Mouse (Mus musculus) lung, postnatal 0 days (tissue): ENCODE measurements around the gene Hspg2.
A peak's percentile ranks its signal among the peaks of the same experiment; 100 is the strongest.

Experiments
- CTCF ChIP-seq: IDR thresholded peaks from 2 replicates; pipeline ENCODE4 v1.5.1; 2016; ENCODE audit warnings: antibody characterized with exemption, mild to moderate bottlenecking
- EP300 ChIP-seq: IDR thresholded peaks from 2 replicates; pipeline ENCODE4 v1.6.1; 2016; ENCODE audit warnings: antibody characterized with exemption, mild to moderate bottlenecking, control low read depth

GRCm38 (mm10) chr4:137497892-137498722 is 29.5 kb downstream of the Hspg2 start:
- TF ChIP-seq CTCF (no peak), EP300 (0 out of 2 replicates have a peak, but pooled peaks have one; percentile 14)
